Mouse (Mus musculus): ENCODE measurements around the gene Psen1. TPM values are rescaled to one million over a fixed set of nuclear protein-coding genes. Genes with fewer than 3 reads are reported as not detected.

Gene Psen1
- total RNA-seq, 2 experiments from 2014 or later = 25.8 to 31.2 TPM

- no peak for TF ChIP-seq CTCF (IDR thresholded peaks at IDR 0.05)
- H3K4me3 ChIP-seq = no peak overlapping the region
- intact Hi-C loops (cut with DNase I) = no loop called here
- no peak for DNase-seq
- H3K27ac ChIP-seq = no peak overlapping the region
These were observed 13.7 kb downstream of the Psen1 start for GRCm38 (mm10) chr12:83701608-83702007.

DNA sequence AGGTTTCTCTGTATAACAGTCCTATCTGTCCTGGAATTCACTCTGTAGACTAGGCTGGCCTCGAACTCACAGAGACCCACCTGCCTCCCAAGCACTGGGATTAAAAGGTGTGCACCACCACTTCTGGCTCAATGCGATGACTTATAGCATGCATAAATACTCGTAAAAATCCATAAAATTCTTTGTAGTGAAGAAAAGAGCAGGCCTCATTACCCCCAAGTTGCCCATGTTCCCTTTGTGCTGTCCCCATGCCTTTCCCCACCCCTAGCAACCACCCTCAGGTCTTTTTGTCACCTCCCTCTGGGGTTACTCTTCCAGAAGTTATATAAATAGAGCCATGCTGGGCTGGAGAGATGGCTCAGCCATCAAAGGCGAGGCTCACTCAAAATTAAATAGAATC lies 14.8 kb downstream of the Psen1 start:
- intact Hi-C loops (cut with DNase I) = no loop called here
- no peak for TF ChIP-seq CTCF (IDR thresholded peaks at IDR 0.05)
- H3K27ac ChIP-seq = no peak overlapping the region
- no peak overlapping the region for H3K4me3 ChIP-seq
- no peak for DNase-seq

DNA sequence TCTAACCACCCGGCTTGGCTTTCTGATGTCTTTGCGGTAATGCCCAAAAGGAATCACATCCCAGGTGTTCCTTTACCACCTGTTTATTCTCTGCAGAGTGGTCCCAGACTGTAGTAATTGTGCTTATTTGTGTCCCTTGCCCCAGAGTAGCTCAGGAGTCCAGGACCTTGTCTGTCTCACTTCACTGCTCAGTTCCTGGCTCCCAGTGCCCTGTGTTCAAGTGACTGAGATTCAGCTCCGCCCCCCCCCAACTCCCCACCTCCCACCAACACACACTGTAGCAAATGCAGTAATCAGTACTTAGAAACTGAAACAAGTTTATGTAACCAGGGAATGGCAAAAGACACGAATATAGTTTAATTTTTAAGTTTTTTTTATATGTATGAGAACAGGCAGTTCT lies 19.0 kb downstream of the Psen1 start:
- no peak for DNase-seq
- no peak for TF ChIP-seq CTCF (IDR thresholded peaks at IDR 0.05)
- intact Hi-C loops (cut with DNase I) = no loop called here
- no peak overlapping the region for H3K4me3 ChIP-seq
- no peak overlapping the region for H3K27ac ChIP-seq

DNA sequence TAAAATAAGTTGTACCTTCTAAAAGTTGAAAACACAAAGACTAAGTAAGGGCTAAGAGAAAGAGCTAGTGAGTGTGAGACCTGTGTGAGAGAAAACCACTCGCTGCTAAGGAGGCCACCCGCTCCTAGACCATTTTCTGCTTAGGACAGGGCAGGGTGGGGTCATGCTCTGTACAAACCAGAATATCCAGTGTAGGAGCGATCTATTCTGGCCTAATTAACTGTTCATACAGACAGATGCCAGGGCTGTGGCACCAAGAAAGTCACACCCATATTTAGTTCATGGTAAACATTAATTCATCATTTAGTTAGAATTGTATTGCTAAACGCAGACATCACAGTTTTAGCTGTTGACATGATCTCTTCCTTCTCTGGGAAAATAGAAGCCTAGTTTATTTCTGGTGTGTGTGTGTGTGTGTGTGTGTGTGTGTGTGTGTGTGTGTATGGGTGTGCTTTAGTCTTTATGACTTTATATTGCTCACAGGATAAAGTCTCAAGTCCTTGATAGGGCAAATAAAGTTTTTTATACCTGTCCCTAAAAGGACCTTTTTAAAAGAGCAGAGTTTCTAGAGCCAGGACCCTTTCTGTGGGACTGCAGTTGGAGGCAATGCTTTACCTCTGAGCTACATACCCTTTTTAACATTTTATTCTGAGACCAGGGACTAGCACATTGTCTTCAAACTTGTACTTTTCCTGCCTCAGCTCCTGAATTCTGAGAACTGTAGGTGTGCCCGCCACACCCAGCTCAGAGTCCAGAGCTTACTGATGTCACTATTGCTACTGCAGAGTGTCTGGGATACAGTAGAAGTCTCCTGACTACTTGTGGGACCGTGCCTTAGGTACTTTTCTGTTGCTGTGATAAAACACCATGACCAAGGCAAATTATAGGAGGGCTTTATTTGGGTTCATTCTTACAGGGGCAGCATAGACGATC lies 20.5 kb downstream of the Psen1 start:
- TF ChIP-seq CTCF (IDR thresholded peaks at IDR 0.05) = no peak
- DNase-seq = no peak
- no peak overlapping the region for H3K27ac ChIP-seq
- intact Hi-C loops (cut with DNase I) = no loop called here
- H3K4me3 ChIP-seq = no peak overlapping the region

DNA sequence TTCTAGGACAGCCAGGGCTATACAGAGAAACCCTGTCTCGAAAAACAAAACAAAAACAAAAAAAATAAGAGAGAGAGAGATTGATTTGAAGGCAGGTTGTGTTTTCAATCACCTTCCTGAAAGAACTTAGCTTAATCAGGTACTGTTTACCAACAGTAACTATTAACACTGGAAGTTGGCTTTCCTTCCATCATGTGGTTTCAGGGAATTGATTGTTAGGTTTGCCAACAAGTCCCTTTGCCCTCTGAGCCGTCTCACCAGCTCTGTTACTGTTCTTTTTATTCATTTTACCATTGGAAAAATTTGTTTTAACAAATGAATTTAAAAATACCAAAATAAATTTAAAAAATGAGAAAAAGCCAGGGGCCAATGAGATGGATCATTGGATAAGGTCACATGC lies 22.0 kb downstream of the Psen1 start:
- intact Hi-C loops (cut with DNase I) = loop anchor here (10.0 kb wide), 2 partner anchors 325 to 355 kb away; partner anchors contain the start of genes Acot4, Acot5 and Gm49366
- TF ChIP-seq CTCF (IDR thresholded peaks at IDR 0.05) = no peak
- DNase-seq = no peak
- Histone ChIP-seq H3K27ac (no peak overlapping the region), H3K4me3 (no peak overlapping the region)

DNA sequence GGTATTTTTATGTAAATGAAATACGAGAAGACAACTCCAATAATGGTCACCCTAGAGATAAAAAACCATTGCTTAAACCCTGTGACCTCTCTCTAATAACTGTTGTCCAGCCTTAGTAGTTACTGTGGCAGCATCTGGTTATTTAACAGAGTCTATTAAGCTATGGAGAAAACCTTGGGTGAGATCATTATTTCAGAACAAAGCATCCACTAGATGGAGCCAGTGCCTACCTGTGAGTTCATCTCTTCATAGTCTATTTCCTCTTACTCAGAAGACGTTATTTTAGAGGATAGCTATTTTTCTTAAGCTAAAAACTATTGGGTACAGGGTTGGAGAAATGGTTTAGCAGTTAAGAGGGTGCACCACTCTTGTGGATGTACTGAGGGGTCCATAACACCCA lies 25.8 kb downstream of the Psen1 start:
- intact Hi-C loops (cut with DNase I) = loop anchor here (1.0 to 10.0 kb wide), 3 partner anchors 58 to 351 kb away; partner anchors contain the start of genes Acot4, Acot5 and Gm49366
- Histone ChIP-seq H3K4me3 (no peak overlapping the region), H3K27ac (no peak overlapping the region)
- DNase-seq = no peak
- TF ChIP-seq CTCF (IDR thresholded peaks at IDR 0.05) = peak; percentile 81

DNA sequence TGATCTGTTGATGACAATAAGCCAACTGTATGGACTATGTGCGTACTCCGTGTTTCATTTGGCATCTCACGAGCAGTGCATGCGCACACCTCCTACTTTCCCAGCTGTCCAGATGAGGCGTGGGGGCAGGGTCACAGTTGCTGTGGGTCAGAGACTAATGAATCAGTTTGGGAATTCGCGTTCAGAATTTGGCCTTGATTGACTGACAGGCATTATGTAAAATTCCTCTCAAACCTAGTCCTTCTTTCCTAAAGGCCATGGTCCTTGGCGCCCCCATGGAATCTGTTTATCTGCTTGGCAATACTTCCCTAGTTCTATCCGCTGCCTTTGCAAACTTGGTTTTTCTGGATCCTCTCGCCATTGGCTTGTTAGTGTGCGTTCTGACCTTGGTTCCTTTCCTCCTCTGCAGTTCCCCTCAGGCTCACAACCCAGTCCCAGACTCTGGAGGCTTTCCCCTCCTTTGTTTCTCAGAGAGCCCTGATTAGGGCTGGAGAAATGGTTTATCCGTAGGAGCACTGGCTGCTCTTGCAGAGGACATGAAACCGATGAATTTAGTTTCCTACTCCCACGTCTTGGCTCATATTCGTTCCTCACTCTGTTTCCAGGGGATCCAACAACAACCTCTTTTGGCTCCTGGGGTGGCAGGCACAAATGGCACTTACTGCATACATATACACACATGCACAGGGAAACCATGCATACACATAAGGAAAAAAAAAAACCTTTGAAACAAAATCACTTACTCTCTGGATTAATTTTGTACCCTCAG lies 28.6 kb downstream of the Psen1 start:
- DNase-seq = no peak
- intact Hi-C loops (cut with DNase I) = loop anchor here (10.0 kb wide), 2 partner anchors 318 to 348 kb away; partner anchors contain the start of genes Acot4, Acot5 and Gm49366
- H3K27ac ChIP-seq = no peak overlapping the region
- no peak for TF ChIP-seq CTCF (IDR thresholded peaks at IDR 0.05)
- no peak overlapping the region for H3K4me3 ChIP-seq

- H3K27ac ChIP-seq = no peak overlapping the region
- intact Hi-C loops (cut with DNase I) = loop anchor here (10.0 kb wide), 2 partner anchors 315 to 345 kb away; partner anchors contain the start of genes Acot4, Acot5 and Gm49366
- no peak for DNase-seq
These were observed 31.5 kb downstream of the Psen1 start for GRCm38 (mm10) chr12:83719431-83719830.

DNA sequence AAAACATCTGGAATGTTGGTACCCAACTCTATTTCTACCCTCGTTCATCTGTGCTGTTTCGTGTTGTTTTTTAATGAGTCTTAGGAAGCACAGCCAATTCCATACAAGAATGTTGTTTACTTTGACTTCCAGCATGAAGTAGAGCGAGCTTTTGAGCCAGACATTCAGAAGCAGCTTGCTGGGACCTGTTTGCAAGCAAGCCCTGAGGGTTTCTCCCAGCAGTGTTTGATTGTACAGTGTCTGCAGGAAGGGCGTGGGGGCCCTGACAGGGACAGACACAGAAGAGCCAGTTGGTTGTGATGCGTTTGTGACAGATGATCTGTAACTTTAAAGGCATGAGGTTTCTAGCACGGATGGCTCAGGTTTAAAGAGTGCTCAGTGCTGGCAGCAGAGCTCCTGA lies 33.3 kb downstream of the Psen1 start:
- DNase-seq = peak; percentile 49
- no peak overlapping the region for H3K4me3 ChIP-seq
- no peak for TF ChIP-seq CTCF (IDR thresholded peaks at IDR 0.05)
- intact Hi-C loops (cut with DNase I) = loop anchor here (10.0 kb wide), 1 partner anchor 204 kb away; the partner anchor contains the start of gene Numb
- H3K27ac ChIP-seq = peak overlapping the region; percentile 67

More at GRCm38 (mm10) chr12:83719431-83719830, 31.5 kb downstream of the Psen1 start:
- TF ChIP-seq CTCF (IDR thresholded peaks at IDR 0.05) = no peak
- H3K4me3 ChIP-seq = no peak overlapping the region

GRCm38 (mm10) chr12:83723037-83723436 lies 35.1 kb downstream of the Psen1 start:
- no peak for TF ChIP-seq CTCF (IDR thresholded peaks at IDR 0.05)
- intact Hi-C loops (cut with DNase I) = loop anchor here (10.0 kb wide), 1 partner anchor 202 kb away; the partner anchor contains the start of gene Numb
- DNase-seq = no peak
- Histone ChIP-seq H3K4me3 (no peak overlapping the region), H3K27ac (no peak overlapping the region)

DNA sequence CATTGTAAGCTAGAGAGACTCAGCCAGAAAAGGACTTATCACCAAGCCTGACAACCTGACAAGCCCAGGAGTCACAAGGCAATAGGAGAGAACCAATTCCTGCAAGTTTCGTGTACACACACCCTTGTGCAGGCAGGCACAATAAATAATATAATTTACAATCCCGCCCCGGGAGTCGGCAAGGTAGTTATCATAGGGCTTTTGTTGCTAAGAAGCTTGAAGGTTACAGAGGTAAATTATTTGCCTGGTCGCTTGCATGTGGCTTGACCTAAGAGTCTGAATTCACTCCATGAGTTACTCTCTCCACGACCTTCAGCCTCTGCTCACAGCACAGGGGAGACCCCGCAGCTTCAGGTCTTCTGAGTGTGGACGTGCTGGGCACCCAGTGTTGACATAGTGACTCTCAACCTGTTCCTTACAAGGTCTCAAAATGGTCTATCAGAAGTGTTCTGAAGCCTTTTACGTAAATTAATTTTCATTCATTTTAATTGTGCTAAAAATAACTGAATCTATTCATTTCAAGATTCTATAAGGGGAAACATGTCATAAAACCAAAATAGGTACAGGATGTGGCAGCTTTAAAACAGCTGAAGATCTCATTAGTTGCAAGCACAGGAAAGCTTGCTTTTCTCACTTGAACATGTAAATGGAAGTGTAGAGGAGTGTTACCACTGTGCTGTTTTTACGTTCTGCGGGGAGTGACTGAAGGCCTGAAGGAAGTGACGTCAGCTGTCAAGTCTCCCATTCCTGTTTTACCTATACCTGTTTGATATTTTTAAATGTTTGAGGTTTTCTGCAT lies 38.8 kb downstream of the Psen1 start:
- H3K4me3 ChIP-seq = no peak overlapping the region
- no peak for TF ChIP-seq CTCF (IDR thresholded peaks at IDR 0.05)
- DNase-seq = no peak
- intact Hi-C loops (cut with DNase I) = loop anchor here (10.0 kb wide), 1 partner anchor 198 kb away; the partner anchor contains the start of gene Numb
- H3K27ac ChIP-seq = peak overlapping the region; percentile 68

DNA sequence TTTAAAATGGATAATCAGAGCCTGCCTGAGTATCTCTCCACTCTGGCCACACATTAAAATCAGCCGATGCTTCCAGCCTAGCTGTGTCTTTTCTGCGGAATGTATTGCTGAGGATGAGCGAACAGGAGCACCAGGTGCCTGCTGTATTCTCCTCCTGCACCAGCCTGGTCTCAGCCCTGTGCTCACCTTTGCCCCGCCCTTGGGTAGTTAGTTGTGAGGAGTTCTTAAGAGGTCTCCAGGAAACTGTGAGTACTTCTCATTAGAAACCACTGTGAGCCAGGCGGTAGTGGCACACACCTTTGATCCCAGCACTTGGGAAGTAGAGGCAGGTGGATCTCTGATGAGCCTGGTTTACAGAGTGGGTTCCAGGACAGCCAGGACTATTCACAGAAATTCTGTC lies 44.3 kb downstream of the Psen1 start:
- Histone ChIP-seq H3K4me3 (no peak overlapping the region), H3K27ac (no peak overlapping the region)
- TF ChIP-seq CTCF (IDR thresholded peaks at IDR 0.05) = no peak
- intact Hi-C loops (cut with DNase I) = no loop called here
- DNase-seq = no peak
